Mouse (Mus musculus): ENCODE measurements around the gene Gm28038.

The Gm28038 gene

DNA sequence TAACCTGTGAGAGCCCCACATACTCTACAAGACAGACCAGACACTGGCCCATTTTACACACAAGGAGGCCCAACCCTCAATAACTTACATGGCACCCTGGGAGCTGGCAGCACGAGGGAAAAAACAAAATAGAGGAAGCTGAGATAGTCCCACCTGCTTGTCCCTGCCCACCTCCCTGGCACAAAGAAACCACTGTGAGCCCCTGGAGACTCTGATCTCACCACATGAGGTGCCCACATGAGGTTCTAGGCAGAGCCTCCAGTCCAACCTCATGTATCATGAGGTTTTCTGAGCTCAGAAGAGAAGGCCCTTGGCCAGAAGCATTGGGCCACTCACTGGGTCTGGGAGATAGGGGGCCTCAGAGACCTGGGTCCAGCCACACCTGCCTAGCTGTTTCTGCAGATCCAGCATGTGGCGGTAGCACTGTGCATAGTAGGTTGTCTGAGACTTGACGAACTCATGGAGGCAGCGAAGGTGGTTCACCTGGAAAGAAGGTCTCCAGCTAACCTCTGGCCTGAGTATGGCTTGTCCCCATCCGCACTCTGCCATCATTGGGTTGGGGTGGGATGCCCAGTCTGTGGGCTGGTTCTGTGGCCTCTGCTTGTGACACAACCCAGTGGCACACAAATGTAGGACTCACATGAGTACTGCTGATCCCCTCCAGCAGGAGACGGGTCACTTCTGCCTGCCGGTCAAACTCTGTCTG lies 65.3 kb downstream of the Gm28038 start:
- DNase-seq (ENCODE audit: low read depth, low spot score): no peak

DNA sequence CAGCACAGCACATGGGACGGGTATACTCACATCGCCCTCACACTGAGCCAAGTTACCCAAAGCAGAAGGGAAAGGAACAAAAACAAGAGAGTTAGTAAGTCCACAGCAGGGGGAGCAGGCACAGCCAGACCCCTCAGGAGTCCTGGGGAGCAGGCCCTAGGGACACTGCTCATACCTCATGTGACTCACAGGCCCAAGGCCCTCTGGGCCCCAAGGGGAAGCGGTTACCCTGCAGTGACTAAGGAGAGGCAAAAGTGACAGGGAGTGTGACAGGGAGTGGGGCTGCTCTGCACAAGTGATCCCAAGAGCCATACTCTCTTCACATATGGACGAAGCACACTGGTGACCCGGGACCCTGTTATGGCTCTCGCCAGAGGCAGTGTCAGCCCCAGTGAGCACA lies 68.4 kb downstream of the Gm28038 start:
- no peak for DNase-seq (ENCODE audit: low read depth, low spot score)

Data from R1 (cell line).